Mouse (Mus musculus): ENCODE measurements around the gene Tmem131l.

GRCm38 (mm10) chr3:83969081-83969480 is 70.9 kb downstream of the Tmem131l start:
- TF ChIP-seq POLR2A (IDR thresholded peaks at IDR 0.05; ENCODE audit: borderline replicate concordance, control insufficient read depth, low read depth, low read length) (no peak), CTCF (IDR thresholded peaks at IDR 0.05; ENCODE audit: control insufficient read depth, insufficient read depth, low read length) (no peak)
